27 mouse cellular contexts compared by ENCODE assay signal in genomic region chr9:101938066-101938465, GRCm38 (mm10).
DNase-seq lines count a peak whose midpoint lies in the region; ATAC-seq and TF ChIP-seq lines count a peak whose summit lies in the region.
"Had no signal": no experiment of that assay in that cellular context is flagged by ENCODE, and none has a peak within 500 bp of the region (broad histone marks: within the 10 kb centered on the region; RNA-seq: fewer than 3 reads in every experiment).

No protein-coding gene starts in this region.

- H3K4me1 ChIP-seq in midbrain, embryonic 13.5 days (replicated peaks), result peaks cover 35% of the 10 kb centered on the region
- H3K4me1 ChIP-seq in midbrain, embryonic 14.5 days (ENCODE audit: control insufficient read depth, insufficient read depth, low read length), result peaks cover 18% of the 10 kb centered on the region
- H3K4me1 ChIP-seq: embryonic facial prominence, embryonic 12.5 days; embryonic facial prominence, embryonic 15.5 days; heart, embryonic 12.5 days; heart, embryonic 15.5 days had no signal

- peak; percentile 70 to 73 for DNase-seq in cerebellum, postnatal 14 days
- no peak for DNase-seq in cerebellum, adult 18-20 months
- DNase-seq in heart, adult 11 months, result peak; percentile 82
- no peak for DNase-seq in heart, adult 18-20 months
- no peak for DNase-seq in midbrain, embryonic 14.5 days
- peak; percentile 18 for DNase-seq in brain, embryonic 14.5 days (ENCODE audit: low read depth)
- DNase-seq: adrenal gland, adult 2 months; adrenal gland, postnatal 14 days; B cell, adult 2 months; cerebellum, adult 8-10 months; cerebellum, postnatal 25 days; gastrocnemius, postnatal 25 days; heart, postnatal 10 days; heart, postnatal 36 days; kidney, adult 2 months had no signal

- peak overlapping the region; percentile 22; the same call in 1 of the 2 replicates for H3K27ac ChIP-seq in midbrain, embryonic 13.5 days
- no peak overlapping the region for H3K27ac ChIP-seq in midbrain, embryonic 14.5 days (replicated peaks; ENCODE audit: low read depth, low read length)
- H3K27ac ChIP-seq: embryonic facial prominence, embryonic 12.5 days; embryonic facial prominence, embryonic 15.5 days; forebrain, embryonic 12.5 days; heart, embryonic 15.5 days had no signal

- no peak overlapping the region for H3K4me3 ChIP-seq in midbrain, embryonic 13.5 days (replicated peaks)
- H3K4me3 ChIP-seq in midbrain, embryonic 14.5 days (replicated peaks; ENCODE audit: low read depth, low read length), result no peak overlapping the region
- H3K4me3 ChIP-seq: embryonic facial prominence, embryonic 12.5 days; embryonic facial prominence, embryonic 15.5 days; forebrain, embryonic 12.5 days; heart, embryonic 12.5 days; heart, embryonic 15.5 days; hindbrain, embryonic 10.5 days; hindbrain, embryonic 13.5 days had no signal

- no peak overlapping the region for H3K9ac ChIP-seq in midbrain, embryonic 13.5 days (replicated peaks)
- H3K9ac ChIP-seq in midbrain, embryonic 14.5 days (replicated peaks; ENCODE audit: low read length), result no peak overlapping the region
- H3K9ac ChIP-seq: embryonic facial prominence, embryonic 12.5 days; embryonic facial prominence, embryonic 15.5 days; forebrain, embryonic 12.5 days; heart, embryonic 12.5 days; heart, embryonic 15.5 days; hindbrain, embryonic 13.5 days had no signal

- TF ChIP-seq POLR2A in brain, embryonic 14.5 days (IDR thresholded peaks at IDR 0.05; ENCODE audit: borderline replicate concordance, extremely low read depth, insufficient read depth, insufficient read length, poor library complexity, severe bottlenecking), result no peak

- H3K9me3 ChIP-seq in midbrain, embryonic 13.5 days, result no peaks in the 10 kb centered on the region
- H3K9me3 ChIP-seq in midbrain, embryonic 14.5 days (ENCODE audit: control insufficient read depth, low read length), result no peaks in the 10 kb centered on the region
- H3K9me3 ChIP-seq: embryonic facial prominence, embryonic 12.5 days; embryonic facial prominence, embryonic 15.5 days; forebrain, embryonic 12.5 days; heart, embryonic 12.5 days; heart, embryonic 15.5 days; hindbrain, embryonic 10.5 days; hindbrain, embryonic 13.5 days had no signal

- H3K36me3 ChIP-seq in midbrain, embryonic 13.5 days, result peaks cover 11% of the 10 kb centered on the region; the same call in 1 of the 2 replicates
- H3K36me3 ChIP-seq in midbrain, embryonic 14.5 days (ENCODE audit: control insufficient read depth, insufficient read depth, low read length), result peaks cover 16% of the 10 kb centered on the region
- H3K36me3 ChIP-seq: embryonic facial prominence, embryonic 12.5 days; embryonic facial prominence, embryonic 15.5 days; forebrain, embryonic 12.5 days; G1E; heart, embryonic 12.5 days; heart, embryonic 15.5 days; hindbrain, embryonic 10.5 days had no signal

- 77% methylated on average over 4 of the region's 4 CpGs for WGBS in midbrain, embryonic 13.5 days
- WGBS in midbrain, embryonic 14.5 days, result 80% methylated on average over 4 of the region's 4 CpGs

- ATAC-seq in midbrain, embryonic 13.5 days, result no peak
- ATAC-seq in midbrain, embryonic 14.5 days (ENCODE audit: low FRiP score, low TSS enrichment), result no peak
- ATAC-seq: intestine, postnatal 0 days; Patski had no signal

- no peak overlapping the region for H3K4me2 ChIP-seq in midbrain, embryonic 13.5 days (replicated peaks)
- no peak overlapping the region for H3K4me2 ChIP-seq in midbrain, embryonic 14.5 days (ENCODE audit: low read length)
- H3K4me2 ChIP-seq: embryonic facial prominence, embryonic 12.5 days; embryonic facial prominence, embryonic 15.5 days; forebrain, embryonic 12.5 days; heart, embryonic 12.5 days; heart, embryonic 15.5 days; hindbrain, embryonic 13.5 days had no signal

- H3K27me3 ChIP-seq in midbrain, embryonic 13.5 days, result no peaks in the 10 kb centered on the region
- no peaks in the 10 kb centered on the region for H3K27me3 ChIP-seq in midbrain, embryonic 14.5 days (ENCODE audit: control insufficient read depth, insufficient read depth, low read length)
- H3K27me3 ChIP-seq: CH12.LX; embryonic facial prominence, embryonic 12.5 days; embryonic facial prominence, embryonic 15.5 days; forebrain, embryonic 12.5 days; heart, embryonic 12.5 days; hindbrain, embryonic 13.5 days; Patski had no signal

- no peak for TF ChIP-seq CTCF in brain, embryonic 14.5 days (IDR thresholded peaks at IDR 0.05; ENCODE audit: borderline replicate concordance, extremely low read depth, insufficient read depth, insufficient read length)

Comparison
In these comparisons a context has a peak if more than half of its experiments do, and no peak if none do; other contexts are left out.
1. DNase-seq: peak in cerebellum, postnatal 14 days (2 of 2), heart, adult 11 months (single experiment) and brain, embryonic 14.5 days (single experiment); none in cerebellum, adult 18-20 months (0 of 2), heart, adult 18-20 months (0 of 2) and midbrain, embryonic 14.5 days (single experiment).